Mouse (Mus musculus): ENCODE results near the gene Atpaf2. TPM values are rescaled to one million over a fixed set of nuclear protein-coding genes. Genes with fewer than 3 reads are reported as not detected.
A peak's percentile ranks its signal among the peaks of the same experiment; 100 is the strongest.

Gene Atpaf2
- polyA plus RNA-seq, 1 experiment from 2014 or later: 53.5 TPM

- DNase-seq (ENCODE audit: low spot score): no peak
Observed at GRCm38 (mm10) chr11:60397172-60397571, 21.1 kb downstream of the Atpaf2 start.

GRCm38 (mm10) chr11:60396546-60396945 is 21.7 kb downstream of the Atpaf2 start:
- DNase-seq (ENCODE audit: low spot score): no peak

GRCm38 (mm10) chr11:60391346-60391745 is 26.9 kb downstream of the Atpaf2 start:
- no peak for DNase-seq (ENCODE audit: low spot score)

GRCm38 (mm10) chr11:60387944-60388343 is 30.3 kb downstream of the Atpaf2 start:
- no peak for DNase-seq (ENCODE audit: low spot score)

GRCm38 (mm10) chr11:60385946-60386345 is 32.3 kb downstream of the Atpaf2 start:
- no peak for DNase-seq (ENCODE audit: low spot score)

GRCm38 (mm10) chr11:60384762-60385421 is 33.4 kb downstream of the Atpaf2 start:
- DNase-seq (ENCODE audit: low spot score): no peak

GRCm38 (mm10) chr11:60383518-60383917 is 34.7 kb downstream of the Atpaf2 start:
- no peak for DNase-seq (ENCODE audit: low spot score)

- no peak for DNase-seq (ENCODE audit: low spot score)
Observed at GRCm38 (mm10) chr11:60374481-60374880, 43.8 kb downstream of the Atpaf2 start.

- no peak for DNase-seq (ENCODE audit: low spot score)
Observed at GRCm38 (mm10) chr11:60370431-60370830, 47.8 kb downstream of the Atpaf2 start.

- no peak for DNase-seq (ENCODE audit: low spot score)
Observed at GRCm38 (mm10) chr11:60369448-60369847, 48.8 kb downstream of the Atpaf2 start.

GRCm38 (mm10) chr11:60368909-60369308 is 49.3 kb downstream of the Atpaf2 start:
- no peak for DNase-seq (ENCODE audit: low spot score)

GRCm38 (mm10) chr11:60367256-60367655 is 51.0 kb downstream of the Atpaf2 start:
- DNase-seq (ENCODE audit: low spot score): no peak

- no peak for DNase-seq (ENCODE audit: low spot score)
Observed at GRCm38 (mm10) chr11:60366239-60367019, 51.8 kb downstream of the Atpaf2 start.

- no peak for DNase-seq (ENCODE audit: low spot score)
Observed at GRCm38 (mm10) chr11:60360631-60361201, 57.5 kb downstream of the Atpaf2 start.

- DNase-seq (ENCODE audit: low spot score): no peak
Observed at GRCm38 (mm10) chr11:60359936-60360335, 58.3 kb downstream of the Atpaf2 start.

- no peak for DNase-seq (ENCODE audit: low spot score)
Observed at GRCm38 (mm10) chr11:60359138-60359537, 59.1 kb downstream of the Atpaf2 start.

GRCm38 (mm10) chr11:60358548-60358947 is 59.7 kb downstream of the Atpaf2 start:
- DNase-seq (ENCODE audit: low spot score): no peak

- no peak for DNase-seq (ENCODE audit: low spot score)
Observed at GRCm38 (mm10) chr11:60357116-60357515, 61.1 kb downstream of the Atpaf2 start.

- DNase-seq (ENCODE audit: low spot score): no peak
Observed at GRCm38 (mm10) chr11:60355952-60356351, 62.3 kb downstream of the Atpaf2 start.

GRCm38 (mm10) chr11:60352559-60353411 is 65.5 kb downstream of the Atpaf2 start, which contains the start of the genes Tom1l2 and Drc3:
Tom1l2 (minus strand) TSS chr11:60352905.
Drc3 (plus strand) TSS chr11:60353329.
- peak; percentile 98 for DNase-seq (ENCODE audit: low spot score)

GRCm38 (mm10) chr11:60351925-60352371 is 66.3 kb downstream of the Atpaf2 start:
- no peak for DNase-seq (ENCODE audit: low spot score)
